Mouse (Mus musculus): ENCODE measurements around the gene Inka1. TPM values are rescaled to one million over a fixed set of nuclear protein-coding genes. Genes with fewer than 3 reads are reported as not detected.
A peak's percentile ranks its signal among the peaks of the same experiment; 100 is the strongest.

Gene Inka1
- total and polyA plus RNA-seq, 3 experiments, result 25.2 to 30.2 (median 28.0) TPM

DNA sequence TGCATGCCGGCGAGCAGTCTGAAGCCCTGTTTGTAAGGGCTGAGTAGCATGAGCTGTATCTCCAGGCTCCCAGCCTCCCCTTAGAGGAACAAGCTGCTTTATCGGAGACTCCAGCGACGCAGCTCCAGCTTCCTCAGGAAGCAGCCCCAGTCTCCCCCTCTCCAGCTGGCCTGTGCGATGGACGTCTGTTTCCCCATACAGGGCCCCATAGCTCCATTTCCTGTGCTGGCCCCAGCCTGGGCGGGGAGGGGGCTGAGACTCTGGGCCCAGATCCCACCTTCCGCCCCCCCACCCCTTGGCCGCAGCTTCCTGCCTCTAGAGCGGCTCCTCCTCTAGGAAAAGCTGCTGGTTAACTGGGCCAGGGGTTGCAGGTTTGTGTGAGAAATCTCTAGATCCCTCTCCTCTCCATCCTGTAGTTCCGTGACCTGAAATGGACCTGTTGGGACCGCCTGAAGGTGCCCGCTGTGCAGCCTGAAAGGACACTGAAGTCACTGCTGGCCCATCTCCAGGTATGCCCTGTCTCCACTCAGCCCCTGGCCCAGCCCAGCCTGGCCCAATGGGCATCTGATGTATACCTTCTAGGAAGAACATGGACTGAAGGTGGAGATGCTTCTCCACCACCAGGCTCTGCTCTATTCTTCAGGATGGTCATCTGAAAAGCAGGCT, 2.9 kb downstream of the Inka1 start, which contains the start of gene Gm20661:
TSS of gene Gm20661 (plus strand) at position 378 of the 666 bp plus-strand sequence.
- Histone ChIP-seq H3K36me3 (replicated peaks in 1 of 2; ENCODE audit: control insufficient read depth in 1 of 2, insufficient read depth in 1 of 2, low read length in 1 of 2) (peaks cover 59 to 70% of the 10 kb centered on the region in 2 experiments), H3K27ac (ENCODE audit: insufficient read depth, low read depth) (peak within 1 kb of the TSS; percentile 78), H3K4me2 (ENCODE audit: insufficient read depth, low read depth, poor library complexity, severe bottlenecking) (peak within 1 kb of the TSS; percentile 4; the same call in 1 of the 2 replicates), H3K79me2 (replicated peaks; ENCODE audit: control insufficient read depth, extremely low read depth, insufficient read depth, poor library complexity, severe bottlenecking) (no peaks in the 10 kb centered on the region), H3K4me1 (ENCODE audit: control insufficient read depth in 1 of 2, insufficient read depth in 2 of 2) (peaks cover 25 to 63% of the 10 kb centered on the region in 2 experiments), H3K4me3 (replicated peaks in 1 of 3; ENCODE audit: low read depth in 2 of 3, low read length in 2 of 3, poor library complexity in 1 of 3) (peak within 1 kb of the TSS in 1 of 3 experiments; percentile 12), H3K27me3 (replicated peaks) (no peaks in the 10 kb centered on the region), H3K9me3 (replicated peaks; ENCODE audit: low read length) (no peaks in the 10 kb centered on the region), H3K9ac (ENCODE audit: insufficient read depth, low read depth) (no peak within 1 kb of the TSS)
- no peak for DNase-seq (ENCODE audit: extremely low read depth)
- TF ChIP-seq HCFC1 (IDR thresholded peaks at IDR 0.05; ENCODE audit: low read depth, low read length) (no peak), TCF12 (IDR thresholded peaks at IDR 0.05; ENCODE audit: low read depth, low read length) (0 out of 2 replicates have a peak, but pooled peaks have one; percentile 0)
- in situ Hi-C loops (cut with MboI; ENCODE audit: low pct_ligation_motif_present, low pct_unique_long_range_greater_than_20kb, low sequenced_read_pairs) (no loop called here), dilution Hi-C loops (cut with MboI; ENCODE audit: extremely low pct_ligation_motif_present, extremely low pct_unique_long_range_greater_than_20kb, low sequenced_read_pairs) (no loop called here)

DNA sequence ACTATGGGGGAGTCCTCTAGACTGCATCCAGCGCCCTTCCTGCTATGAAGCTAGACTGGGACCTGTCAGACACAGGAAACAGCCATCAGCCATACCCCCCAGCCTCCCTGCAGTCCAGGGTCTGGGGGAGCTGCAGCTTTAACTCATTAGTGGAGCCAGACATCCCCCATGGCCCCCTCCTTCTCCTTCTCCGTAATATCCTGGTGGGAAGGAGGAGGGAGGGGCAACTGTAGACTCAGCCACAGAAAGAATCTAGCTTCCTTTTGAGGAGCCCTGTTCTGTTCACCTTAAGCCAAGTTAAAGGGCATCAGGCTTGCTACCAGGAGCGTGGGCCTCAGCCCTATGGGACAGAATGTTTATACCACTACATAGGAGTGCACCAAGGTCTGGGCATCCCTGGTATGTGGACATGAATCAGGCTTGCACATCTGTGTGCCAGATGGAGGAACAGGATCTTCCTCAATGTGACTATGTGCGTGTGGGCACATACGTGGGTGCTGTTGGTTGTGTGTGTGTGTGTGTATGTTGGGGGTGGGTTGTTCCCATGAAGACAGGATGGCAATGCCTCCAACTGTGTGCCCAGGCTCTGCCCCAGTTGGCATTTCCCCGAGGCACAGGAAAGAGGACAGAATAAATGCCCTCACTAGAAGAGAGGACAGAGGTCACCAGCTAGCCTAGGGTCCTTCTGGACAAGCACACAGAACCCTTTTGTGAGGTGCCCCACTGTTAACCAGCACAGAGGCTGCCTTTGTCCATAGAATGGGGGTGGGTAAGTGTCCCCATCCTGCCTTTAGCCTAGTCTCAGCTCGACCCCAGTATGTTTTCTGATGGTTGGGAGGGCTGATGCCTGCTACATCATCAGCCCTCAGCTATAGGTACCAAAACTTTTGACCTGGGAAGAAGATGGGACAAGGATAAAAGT, 3.7 kb downstream of the Inka1 start:
- Histone ChIP-seq H3K27ac (ENCODE audit: insufficient read depth, low read depth) (no peak overlapping the region), H3K4me3 (replicated peaks in 1 of 3; ENCODE audit: low read depth in 2 of 3, low read length in 2 of 3, poor library complexity in 1 of 3) (no peak overlapping the region), H3K27me3 (replicated peaks) (no peaks in the 10 kb centered on the region), H3K9ac (ENCODE audit: insufficient read depth, low read depth) (no peak overlapping the region), H3K4me1 (ENCODE audit: control insufficient read depth in 1 of 2, insufficient read depth in 2 of 2) (peaks cover 26 to 67% of the 10 kb centered on the region in 2 experiments), H3K9me3 (replicated peaks; ENCODE audit: low read length) (no peaks in the 10 kb centered on the region), H3K4me2 (ENCODE audit: insufficient read depth, low read depth, poor library complexity, severe bottlenecking) (no peak overlapping the region), H3K79me2 (replicated peaks; ENCODE audit: control insufficient read depth, extremely low read depth, insufficient read depth, poor library complexity, severe bottlenecking) (no peaks in the 10 kb centered on the region), H3K36me3 (replicated peaks in 1 of 2; ENCODE audit: control insufficient read depth in 1 of 2, insufficient read depth in 1 of 2, low read length in 1 of 2) (peaks cover 68 to 79% of the 10 kb centered on the region in 2 experiments)
- no peak for TF ChIP-seq ELF1 (IDR thresholded peaks at IDR 0.05; ENCODE audit: low read depth, low read length)
- TF ChIP-seq CHD1 (IDR thresholded peaks at IDR 0.05; ENCODE audit: low read depth, low read length), result no peak
- no peak for TF ChIP-seq MEF2A (IDR thresholded peaks at IDR 0.05; ENCODE audit: borderline replicate concordance, low read depth, low read length)
- TF ChIP-seq USF2 (conservative IDR thresholded peaks at IDR 0.05; ENCODE audit: low read depth, low read length), result no peak
- no peak for TF ChIP-seq CTCF (conservative IDR thresholded peaks at IDR 0.05 in 1 of 2, IDR thresholded peaks at IDR 0.05 in 1 of 2; ENCODE audit: low read depth in 2 of 2, low read length in 2 of 2)
- TF ChIP-seq RAD21 (IDR thresholded peaks at IDR 0.05; ENCODE audit: low read depth, low read length), result no peak
- TF ChIP-seq RCOR1 (conservative IDR thresholded peaks at IDR 0.05; ENCODE audit: low read depth, low read length), result no peak
- no peak for TF ChIP-seq UBTF (IDR thresholded peaks at IDR 0.05; ENCODE audit: low read depth, low read length)
- no peak for TF ChIP-seq JUN (IDR thresholded peaks at IDR 0.05; ENCODE audit: insufficient read depth, low read depth, low read length)
- TF ChIP-seq SMC3 (IDR thresholded peaks at IDR 0.05; ENCODE audit: low read depth, low read length), result no peak
- DNase-seq (ENCODE audit: extremely low read depth), result no peak
- in situ Hi-C loops (cut with MboI; ENCODE audit: low pct_ligation_motif_present, low pct_unique_long_range_greater_than_20kb, low sequenced_read_pairs) (no loop called here), dilution Hi-C loops (cut with MboI; ENCODE audit: extremely low pct_ligation_motif_present, extremely low pct_unique_long_range_greater_than_20kb, low sequenced_read_pairs) (no loop called here)

Measured in CH12.LX (cell line).